Mouse (Mus musculus) cortical plate, adult 2 months (tissue): Measurements from ENCODE around the gene Tanc1. TPM values are rescaled to one million over a fixed set of nuclear protein-coding genes. Genes with fewer than 3 reads are reported as not detected.

ENCODE experiments used
- H3K27ac ChIP-seq: fragments of 200-500 bp; 2 replicates; pipeline ENCODE4 v1.5.1; 2012; ENCODE audit warnings: low read length, control low read depth, inconsistent platforms; ENCODE audit not compliant: insufficient read depth
- H3K4me1 ChIP-seq: fragments of 200-500 bp; 2 replicates; pipeline ENCODE4 v1.6.1; 2011; ENCODE audit warnings: low read length; ENCODE audit not compliant: control insufficient read depth, insufficient read depth
- H3K4me3 ChIP-seq: fragments of 200-500 bp; 2 replicates; pipeline ENCODE4 v1.5.1; 2011; ENCODE audit warnings: mild to moderate bottlenecking, low read length, control low read depth; ENCODE audit not compliant: insufficient read depth
- CTCF ChIP-seq: fragments of 200-500 bp; IDR thresholded peaks from 2 replicates; pipeline ENCODE4 v1.5.1; 2011; ENCODE audit warnings: mild to moderate bottlenecking, control low read depth, low read length; ENCODE audit not compliant: insufficient read depth; ENCODE audit errors: extremely low read depth
- POLR2A ChIP-seq: fragments of 200-500 bp; IDR thresholded peaks from 2 replicates; pipeline ENCODE4 v1.6.1; 2011; ENCODE audit warnings: mild to moderate bottlenecking, low read length, control low read depth; ENCODE audit not compliant: insufficient read depth; ENCODE audit errors: extremely low read depth
- polyA plus RNA-seq: library from polyadenylated mRNA; depleted of rRNA; stranded (reverse); fragments of >200 nt; gene quantifications from 2 replicates; pipeline ENCODE4 v1.2.3, GENCODE M21; 2012

The Tanc1 gene
- polyA plus RNA-seq, 1 experiment: 9.8 TPM

DNA sequence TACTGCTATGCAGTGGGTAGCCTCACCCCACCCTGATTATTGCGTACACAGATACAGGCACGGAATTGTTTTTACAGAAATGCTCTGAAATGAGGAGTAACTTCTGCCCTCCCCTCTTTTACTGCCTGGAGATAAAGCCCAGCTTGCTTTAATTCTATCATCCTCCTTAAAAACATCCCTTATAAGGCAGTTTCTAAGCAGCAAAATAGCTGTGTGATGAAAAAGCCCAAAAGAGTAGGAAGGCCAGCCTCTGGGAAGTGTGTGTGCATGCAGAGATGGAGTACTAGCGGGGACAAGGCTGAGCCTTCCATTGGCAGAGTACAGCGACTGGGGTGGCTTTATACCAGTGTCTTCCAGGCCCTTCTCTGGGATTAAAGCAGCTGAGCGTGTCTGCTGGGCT is 140.9 kb downstream of the Tanc1 start:
- Histone ChIP-seq H3K27ac (no peak overlapping the region), H3K4me3 (no peak overlapping the region), H3K4me1 (no peaks in the 10 kb centered on the region)
- no peak for TF ChIP-seq CTCF
- no peak for TF ChIP-seq POLR2A

DNA sequence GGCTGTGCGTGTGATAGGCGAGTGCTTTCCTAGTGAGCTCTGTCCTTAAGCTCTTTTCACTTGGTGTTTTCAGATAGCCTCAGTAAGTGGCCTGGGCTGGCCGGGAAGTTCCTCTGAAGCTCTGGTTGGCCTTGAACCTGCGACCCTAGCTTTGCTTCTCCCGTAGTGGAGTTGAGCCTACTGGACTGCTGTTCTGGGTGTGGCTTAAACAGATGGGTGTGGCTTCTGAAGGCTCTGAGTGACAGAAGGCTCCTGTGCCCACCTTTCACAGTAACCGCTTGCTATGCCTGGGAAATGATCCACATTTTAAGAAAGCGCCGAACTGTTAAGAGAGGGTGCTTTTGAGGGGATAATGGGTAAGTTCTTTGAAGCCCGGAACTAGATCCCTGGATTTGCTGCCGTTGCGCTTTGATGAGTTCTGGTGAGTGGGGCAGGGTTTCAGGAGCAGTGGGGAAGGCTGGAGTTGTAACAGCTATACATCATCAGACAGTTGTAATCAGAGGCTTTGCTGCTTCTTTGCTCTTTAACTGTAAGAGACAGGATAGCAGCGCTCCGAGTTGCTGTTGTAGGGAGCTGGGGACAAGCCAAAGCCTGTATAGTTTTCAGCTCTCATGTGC is 144.4 kb downstream of the Tanc1 start:
- Histone ChIP-seq H3K27ac (no peak overlapping the region), H3K4me1 (no peaks in the 10 kb centered on the region), H3K4me3 (no peak overlapping the region)
- TF ChIP-seq POLR2A (no peak), CTCF (no peak)

DNA sequence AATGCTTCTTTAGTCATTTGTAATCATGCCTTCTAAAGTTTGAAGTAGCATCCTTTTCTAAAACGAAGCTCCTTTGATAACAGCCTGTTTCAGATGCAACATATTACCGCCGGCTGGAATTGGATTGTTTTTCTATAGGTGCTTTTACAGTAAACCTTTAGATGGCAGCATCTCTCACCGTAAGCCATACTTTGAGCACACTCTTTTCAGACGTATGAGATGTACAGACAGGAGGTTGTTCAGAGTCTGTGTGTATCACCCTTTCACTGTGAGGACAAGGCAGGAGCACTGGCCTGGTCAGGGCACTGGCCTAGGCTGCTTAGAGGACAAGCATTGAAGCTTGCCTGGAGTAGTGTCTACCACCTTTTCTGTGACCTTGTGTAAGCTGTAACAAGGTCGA is 145.2 kb downstream of the Tanc1 start:
- Histone ChIP-seq H3K4me1 (no peaks in the 10 kb centered on the region), H3K27ac (no peak overlapping the region), H3K4me3 (no peak overlapping the region)
- peak; percentile 31; the same call in 1 of the 2 replicates for TF ChIP-seq CTCF
- TF ChIP-seq POLR2A: no peak

DNA sequence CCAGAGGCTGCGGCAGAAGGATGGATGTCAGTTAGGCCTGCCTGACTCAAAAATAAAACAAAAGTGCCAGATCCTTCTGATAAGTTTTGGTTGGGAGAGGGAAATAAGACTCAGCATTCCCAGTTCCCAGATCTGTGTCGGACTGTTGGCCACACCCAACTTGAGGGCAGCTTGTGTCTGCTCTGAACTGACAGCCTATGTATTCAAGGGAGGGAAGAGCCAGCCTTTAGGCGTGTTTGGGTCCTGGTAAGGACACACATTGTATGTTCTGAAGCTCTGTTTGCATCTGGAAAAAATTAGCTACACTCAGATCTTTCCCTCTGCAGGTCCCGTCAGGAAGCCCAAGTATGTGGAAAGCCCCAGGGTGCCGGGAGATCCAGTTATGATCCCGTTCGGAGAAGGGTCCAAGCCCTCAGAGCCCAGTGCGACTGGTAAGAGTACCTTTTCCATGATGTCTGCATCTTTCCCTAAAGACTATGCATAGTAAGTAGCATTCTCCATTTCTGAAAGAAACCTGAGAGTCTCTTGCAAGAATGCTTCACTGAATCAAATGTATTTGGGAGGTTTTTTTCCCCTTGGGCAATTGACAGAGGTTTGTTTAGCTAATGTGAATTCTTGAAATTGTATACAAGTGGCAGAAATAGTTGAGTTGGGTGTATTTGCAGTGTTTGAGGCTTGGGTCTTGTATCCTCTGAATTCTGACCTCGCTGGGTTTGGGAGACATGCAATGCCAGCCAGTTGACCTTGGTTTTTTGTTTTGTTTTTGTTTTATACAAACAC is 146.5 kb downstream of the Tanc1 start:
- Histone ChIP-seq H3K4me3 (no peak overlapping the region), H3K4me1 (no peaks in the 10 kb centered on the region)
- TF ChIP-seq POLR2A (no peak), CTCF (no peak)

DNA sequence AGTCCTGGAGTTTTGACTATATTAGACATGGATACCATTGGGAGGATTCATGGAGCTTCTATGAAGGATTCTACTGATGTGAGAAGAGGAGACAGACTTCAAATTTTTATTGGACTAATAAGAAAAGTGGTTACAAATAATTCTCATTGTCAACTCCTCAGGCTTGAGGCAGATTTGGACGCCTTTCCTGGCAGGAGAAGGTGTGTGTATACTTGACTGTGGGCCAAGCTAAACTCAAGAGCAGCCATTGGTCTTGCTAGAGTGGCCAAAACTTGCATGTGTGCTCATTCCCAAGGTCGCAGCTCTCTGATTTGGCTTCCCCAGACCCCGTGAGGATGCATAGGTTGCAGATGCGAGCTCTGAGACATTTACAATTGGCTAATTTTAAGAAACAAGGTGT is 148.9 kb downstream of the Tanc1 start:
- TF ChIP-seq CTCF (no peak), POLR2A (no peak)
- no peak overlapping the region for H3K27ac ChIP-seq
- H3K4me1 ChIP-seq: no peaks in the 10 kb centered on the region
- H3K4me3 ChIP-seq: no peak overlapping the region

More for the DNA sequence above, 146.5 kb downstream of the Tanc1 start:
- H3K27ac ChIP-seq: no peak overlapping the region

DNA sequence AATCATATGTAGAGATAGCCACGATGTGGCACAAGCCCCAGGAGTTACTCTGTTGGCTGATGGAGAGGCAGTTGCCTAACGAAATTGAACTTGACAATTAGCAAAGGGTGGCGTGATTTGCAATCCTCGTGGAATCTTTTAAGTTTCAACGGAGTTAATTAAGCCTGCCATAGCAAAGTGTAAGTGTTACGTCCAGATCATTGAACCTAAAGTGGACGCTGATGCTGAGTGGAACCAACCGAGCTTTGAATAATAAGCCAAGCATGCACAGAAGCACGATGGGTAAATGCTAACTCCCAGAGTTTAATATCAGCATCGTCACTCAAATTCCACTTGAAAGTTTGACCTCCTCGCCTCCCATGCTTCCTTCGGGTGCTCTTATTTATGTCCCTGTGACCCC is 149.3 kb downstream of the Tanc1 start:
- TF ChIP-seq CTCF (no peak), POLR2A (no peak)
- H3K4me1 ChIP-seq: no peaks in the 10 kb centered on the region
- H3K4me3 ChIP-seq: no peak overlapping the region
- no peak overlapping the region for H3K27ac ChIP-seq

DNA sequence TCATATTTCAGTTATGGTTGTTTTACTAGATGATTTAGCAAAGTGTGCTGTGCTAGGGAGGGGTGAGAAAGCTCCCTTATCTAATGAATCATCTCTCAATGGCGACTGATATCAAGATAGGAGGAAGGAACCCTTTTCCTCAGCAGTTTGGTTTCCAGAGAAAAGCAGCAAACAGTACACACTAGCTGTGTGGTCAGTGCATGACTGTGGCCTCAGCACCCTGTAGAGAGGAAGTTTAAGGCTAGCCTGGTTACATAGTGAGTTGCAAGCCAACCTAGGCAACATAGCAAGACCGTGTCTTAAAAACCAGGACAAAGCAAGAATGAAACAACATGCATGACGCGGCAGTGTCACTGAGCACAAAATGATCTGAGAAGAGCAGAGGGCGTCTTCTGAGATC is 150.4 kb downstream of the Tanc1 start:
- H3K27ac ChIP-seq: no peak overlapping the region
- no peaks in the 10 kb centered on the region for H3K4me1 ChIP-seq
- H3K4me3 ChIP-seq: no peak overlapping the region
- TF ChIP-seq CTCF: no peak
- TF ChIP-seq POLR2A: no peak

DNA sequence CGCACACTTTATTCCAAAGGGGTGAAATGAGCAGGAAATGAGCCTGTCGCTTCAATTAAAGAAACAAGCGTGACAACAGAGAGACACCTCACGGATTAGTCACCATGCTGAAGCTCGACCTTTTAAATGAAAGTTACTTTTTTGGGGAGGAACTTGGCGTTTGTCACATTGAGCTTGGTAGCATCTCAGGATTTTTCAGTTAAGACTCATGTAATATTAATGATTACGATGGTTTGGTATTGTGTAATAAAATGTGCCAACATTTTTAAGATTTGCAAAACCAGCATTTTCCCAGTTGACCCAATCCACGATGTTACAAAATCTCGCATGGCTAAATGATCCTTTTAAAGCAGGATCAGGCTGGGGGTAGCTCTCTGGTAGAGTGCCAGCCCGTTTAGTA is 153.8 kb downstream of the Tanc1 start:
- TF ChIP-seq CTCF (no peak), POLR2A (no peak)
- no peaks in the 10 kb centered on the region for H3K4me1 ChIP-seq
- no peak overlapping the region for H3K27ac ChIP-seq
- H3K4me3 ChIP-seq: no peak overlapping the region

DNA sequence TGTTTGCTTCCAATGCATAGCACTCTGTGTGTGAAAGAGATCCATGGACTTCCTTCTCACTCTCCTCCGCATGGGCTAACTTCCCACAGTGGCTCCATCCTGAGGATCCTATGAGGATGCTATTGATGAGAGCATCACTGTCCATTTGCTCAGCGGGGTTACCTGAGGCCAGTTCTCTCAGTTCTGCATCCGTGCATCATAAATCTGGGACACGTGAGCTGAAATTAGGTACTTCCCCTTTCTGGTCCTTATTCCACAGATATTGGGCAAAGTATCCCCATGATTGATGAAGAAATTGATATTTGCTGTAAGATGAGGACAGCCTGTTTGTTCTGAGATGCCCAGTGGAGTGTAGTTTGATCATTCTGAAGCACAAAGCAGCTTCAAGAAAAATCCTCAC is 156.1 kb downstream of the Tanc1 start:
- no peak overlapping the region for H3K27ac ChIP-seq
- TF ChIP-seq CTCF: no peak
- TF ChIP-seq POLR2A: no peak
- no peak overlapping the region for H3K4me3 ChIP-seq
- H3K4me1 ChIP-seq: no peaks in the 10 kb centered on the region
